Mouse (Mus musculus) midbrain, embryonic 16.5 days (tissue): Measurements from ENCODE around the gene Suclg1. TPM values are rescaled to one million over a fixed set of nuclear protein-coding genes. Genes with fewer than 3 reads are reported as not detected.

Experiments
- ATAC-seq: fragments of 200-750 bp; cut with Nextera tagmentation; 2 replicates; pipeline ENCODE4 v1.8.0; 2017; ENCODE audit warnings: moderate TSS enrichment
- H3K27ac ChIP-seq: fragments of 300-500 bp; sonication (generic); 2 replicates; pipeline ENCODE4 v1.5.1; 2014; ENCODE audit warnings: mild to moderate bottlenecking, low read length, mixed read lengths
- H3K27me3 ChIP-seq: fragments of 300-500 bp; sonication (generic); 2 replicates; pipeline ENCODE4 v1.6.1; 2014; ENCODE audit warnings: low read depth, low read length, mixed read lengths; ENCODE audit not compliant: control insufficient read depth, insufficient read depth
- H3K36me3 ChIP-seq: fragments of 300-500 bp; sonication (generic); 2 replicates; pipeline ENCODE4 v1.6.1; 2014; ENCODE audit warnings: mild to moderate bottlenecking, low read length, moderate library complexity, mixed read lengths; ENCODE audit not compliant: control insufficient read depth, insufficient read depth
- H3K4me1 ChIP-seq: fragments of 300-500 bp; sonication (generic); 2 replicates; pipeline ENCODE4 v1.6.1; 2014; ENCODE audit warnings: mild to moderate bottlenecking, low read length, mixed read lengths; ENCODE audit not compliant: control insufficient read depth, insufficient read depth
- H3K4me2 ChIP-seq: fragments of 300-500 bp; sonication (generic); 2 replicates; pipeline ENCODE4 v1.6.1; 2014; ENCODE audit warnings: mild to moderate bottlenecking, low read length, mixed read lengths
- H3K4me3 ChIP-seq: fragments of 300-500 bp; sonication (generic); 2 replicates; pipeline ENCODE4 v1.5.1; 2014; ENCODE audit warnings: low read depth, mild to moderate bottlenecking, low read length, moderate library complexity, mixed read lengths
- H3K9ac ChIP-seq: fragments of 300-500 bp; sonication (generic); 2 replicates; pipeline ENCODE4 v1.6.1; 2014; ENCODE audit warnings: low read depth, low read length, mixed read lengths
- H3K9me3 ChIP-seq: fragments of 300-500 bp; sonication (generic); replicated peaks from 2 replicates; pipeline ENCODE4 v1.6.1; 2014; ENCODE audit warnings: mild to moderate bottlenecking, low read length, mixed read lengths; ENCODE audit not compliant: control insufficient read depth, poor library complexity, severe bottlenecking
- WGBS: fragments of 180-500 bp; shearing (Covaris S2); extraction: QIAGEN DNeasy Blood & Tissue Kit; methylation state at CpG from one replicate; pipeline ENCODE4 v1.1.7; 2014; 5-methylcytosine and 5-hydroxymethylcytosine counted together
- polyA plus RNA-seq: library from polyadenylated mRNA; unstranded; fragments of >200 nt; fragmentation: Nextera tagmentation; extraction: Ambion mirVana; gene quantifications from 2 replicates; pipeline ENCODE4 v1.2.1, GENCODE M21; 2015

The Suclg1 gene
- polyA plus RNA-seq, 1 experiment from 2014 or later = 133 TPM

DNA sequence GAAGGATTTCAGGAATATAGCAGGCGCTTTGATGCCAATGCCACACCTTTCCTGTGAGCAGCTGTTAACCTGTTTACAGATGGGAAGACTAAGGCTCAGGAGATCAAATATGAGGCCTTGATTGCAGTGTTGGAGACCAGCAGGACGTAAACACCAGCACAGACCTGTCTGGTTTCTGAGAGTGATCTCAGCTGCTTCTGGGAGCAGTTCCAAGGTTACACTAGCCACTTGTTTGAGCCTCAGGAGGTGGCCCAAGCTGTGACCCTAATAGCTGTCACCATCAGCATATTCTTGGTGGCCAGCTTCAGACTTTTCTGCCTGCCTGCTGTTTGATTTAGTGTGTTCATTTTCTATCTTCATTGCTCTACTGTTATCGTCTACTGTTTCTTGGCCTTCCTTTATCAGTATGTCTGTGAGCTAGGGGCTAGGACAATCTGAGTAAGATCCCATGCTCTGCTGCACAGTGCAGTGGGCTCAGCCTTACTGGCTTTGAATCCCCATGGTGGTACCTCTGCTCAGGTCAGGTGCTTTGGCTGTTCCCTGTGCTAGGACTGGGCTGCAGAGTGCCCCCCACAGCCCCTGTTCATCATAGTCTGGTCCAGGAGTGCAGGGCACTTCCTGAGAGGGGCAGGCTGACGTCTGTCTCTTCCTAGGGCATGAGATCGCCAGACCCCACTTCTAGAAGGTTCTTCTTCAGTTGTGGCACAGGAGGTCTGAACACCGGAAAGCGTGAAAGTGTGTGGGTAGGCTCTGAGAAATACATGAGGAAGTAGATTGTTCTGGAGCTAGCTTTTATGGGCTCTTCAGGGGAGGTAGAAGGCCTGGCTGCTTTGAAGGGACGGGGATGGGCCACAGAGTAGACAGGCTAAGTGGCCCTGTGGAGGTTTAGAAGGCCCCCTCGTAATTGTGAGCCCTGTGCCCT is 6.4 kb downstream of the Suclg1 start:
- ATAC-seq = no peak
- 87% methylated on average over 9 of the region's 9 CpGs for WGBS
- peaks cover 13% of the 10 kb centered on the region for H3K4me1 ChIP-seq
- no peak overlapping the region for H3K9ac ChIP-seq
- peaks cover 15% of the 10 kb centered on the region; the same call in 1 of the 2 replicates for H3K36me3 ChIP-seq
- no peaks in the 10 kb centered on the region for H3K27me3 ChIP-seq
- no peak overlapping the region for H3K4me3 ChIP-seq
- H3K9me3 ChIP-seq = no peaks in the 10 kb centered on the region
- H3K4me2 ChIP-seq = no peak overlapping the region
- no peak overlapping the region for H3K27ac ChIP-seq

DNA sequence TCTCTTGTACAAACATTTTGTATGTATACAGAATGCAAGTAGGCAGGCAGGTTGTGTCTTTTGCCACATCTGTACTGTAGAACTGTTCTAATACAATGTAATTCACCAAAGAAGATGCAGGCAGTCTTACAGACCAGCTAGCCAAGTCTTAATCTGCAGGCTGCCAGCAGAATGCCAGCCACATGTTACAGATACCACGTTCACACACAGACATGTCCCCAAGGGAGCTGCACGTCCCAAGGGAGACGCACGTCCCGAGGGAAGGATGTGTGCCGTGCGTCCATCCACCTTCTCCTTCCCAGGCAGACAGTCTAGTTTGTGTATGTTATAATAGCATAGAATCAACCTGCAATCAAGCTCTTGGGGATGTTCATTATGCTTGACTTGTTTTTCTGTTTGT is 8.9 kb downstream of the Suclg1 start:
- 95% methylated on average over 7 of the region's 7 CpGs for WGBS

DNA sequence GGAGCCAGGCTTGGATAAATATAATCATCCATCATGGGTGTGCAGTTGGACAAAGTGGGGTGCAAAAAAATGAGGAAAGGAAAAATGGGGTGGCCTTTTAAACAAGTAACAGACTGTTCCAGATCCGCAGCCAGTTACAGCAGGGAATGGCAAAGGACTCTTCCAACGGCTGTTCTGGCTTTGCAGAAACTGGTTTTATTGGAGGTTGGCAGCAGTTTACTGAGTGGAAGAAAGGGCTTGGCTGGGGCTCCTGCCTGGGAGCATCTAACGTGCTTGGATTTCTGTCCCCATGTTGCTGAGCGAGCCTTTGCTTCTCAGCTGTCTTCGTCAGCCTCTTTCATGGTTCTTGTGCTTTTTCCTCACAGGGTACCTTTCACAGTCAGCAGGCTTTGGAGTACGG is 11.9 kb downstream of the Suclg1 start:
- H3K27me3 ChIP-seq = no peaks in the 10 kb centered on the region
- H3K4me2 ChIP-seq = no peak overlapping the region
- H3K9me3 ChIP-seq = no peaks in the 10 kb centered on the region
- H3K36me3 ChIP-seq = peaks cover 30% of the 10 kb centered on the region
- no peaks in the 10 kb centered on the region for H3K4me1 ChIP-seq
- H3K9ac ChIP-seq = no peak overlapping the region
- no peak overlapping the region for H3K27ac ChIP-seq
- ATAC-seq = no peak
- no peak overlapping the region for H3K4me3 ChIP-seq
- WGBS = 91% methylated on average over 6 of the region's 6 CpGs

More for the DNA sequence above, 8.9 kb downstream of the Suclg1 start:
- Histone ChIP-seq H3K4me1 (0 out of 2 replicates have a peak, but pooled peaks cover 2% of the 10 kb centered on the region), H3K9ac (no peak overlapping the region), H3K4me2 (no peak overlapping the region), H3K9me3 (no peaks in the 10 kb centered on the region), H3K4me3 (no peak overlapping the region), H3K36me3 (peaks cover 29% of the 10 kb centered on the region), H3K27ac (no peak overlapping the region), H3K27me3 (no peaks in the 10 kb centered on the region)
- ATAC-seq = no peak

DNA sequence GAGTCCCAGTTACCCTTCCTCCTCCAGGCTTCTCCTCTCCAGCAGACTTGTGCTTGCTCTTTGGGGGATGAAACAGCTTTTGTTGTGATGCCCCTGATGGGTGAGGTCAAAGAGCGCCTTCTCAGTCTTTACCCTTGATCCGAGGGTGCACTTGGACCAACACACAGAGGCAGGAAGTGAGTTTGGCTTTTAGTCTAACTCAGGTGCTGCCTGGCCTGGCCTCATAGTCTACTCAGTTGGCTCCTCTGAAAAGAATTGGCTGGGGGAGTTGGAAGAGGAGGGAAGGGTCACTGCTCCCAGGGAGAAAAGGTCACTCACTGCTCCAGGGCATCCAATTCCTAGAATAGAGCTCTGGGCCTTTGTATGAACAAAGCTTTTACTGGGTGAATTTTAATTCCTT is 16.6 kb downstream of the Suclg1 start:
- H3K4me3 ChIP-seq = no peak overlapping the region
- WGBS = 25% methylated on average over 2 of the region's 2 CpGs
- H3K36me3 ChIP-seq = peaks cover 19% of the 10 kb centered on the region

DNA sequence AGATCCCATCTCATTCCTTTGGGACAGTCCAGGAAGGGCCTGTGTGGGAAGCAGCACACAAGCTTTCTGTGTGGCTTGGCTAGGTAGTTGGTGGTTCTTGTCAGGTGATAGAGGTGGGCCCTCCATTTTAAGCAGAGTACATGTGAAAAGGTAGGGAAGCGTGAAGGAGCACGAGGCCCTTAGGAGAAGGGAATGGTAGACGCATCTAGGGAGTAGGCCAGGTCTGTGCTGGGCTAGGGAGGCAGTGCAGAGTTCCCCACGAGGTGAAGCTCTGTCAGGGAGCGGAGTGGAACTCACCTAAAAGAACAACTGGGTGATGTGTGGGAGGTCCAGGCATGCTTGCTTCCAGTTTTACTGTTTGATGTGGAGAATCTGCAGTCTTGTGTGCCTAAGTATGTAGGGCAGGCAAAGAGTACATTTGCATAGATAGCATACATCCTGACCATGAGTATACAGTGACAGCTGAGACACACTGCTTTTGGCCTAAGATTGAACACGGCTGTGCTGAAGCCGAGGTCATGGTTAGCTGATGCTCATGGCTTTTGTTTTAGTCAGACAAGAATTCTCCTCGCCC is 19.6 kb downstream of the Suclg1 start:
- Histone ChIP-seq H3K27ac (no peak overlapping the region), H3K4me1 (no peaks in the 10 kb centered on the region), H3K4me3 (no peak overlapping the region), H3K9ac (no peak overlapping the region), H3K9me3 (no peaks in the 10 kb centered on the region), H3K36me3 (peaks cover 21% of the 10 kb centered on the region), H3K27me3 (no peaks in the 10 kb centered on the region), H3K4me2 (no peak overlapping the region)
- no peak for ATAC-seq
- 96% methylated on average over 8 of the region's 8 CpGs for WGBS

More for the DNA sequence above, 16.6 kb downstream of the Suclg1 start:
- no peak overlapping the region for H3K27ac ChIP-seq
- no peak overlapping the region for H3K4me2 ChIP-seq
- no peak for ATAC-seq
- no peaks in the 10 kb centered on the region for H3K9me3 ChIP-seq
- no peak overlapping the region for H3K9ac ChIP-seq
- no peaks in the 10 kb centered on the region for H3K27me3 ChIP-seq
- no peaks in the 10 kb centered on the region for H3K4me1 ChIP-seq

DNA sequence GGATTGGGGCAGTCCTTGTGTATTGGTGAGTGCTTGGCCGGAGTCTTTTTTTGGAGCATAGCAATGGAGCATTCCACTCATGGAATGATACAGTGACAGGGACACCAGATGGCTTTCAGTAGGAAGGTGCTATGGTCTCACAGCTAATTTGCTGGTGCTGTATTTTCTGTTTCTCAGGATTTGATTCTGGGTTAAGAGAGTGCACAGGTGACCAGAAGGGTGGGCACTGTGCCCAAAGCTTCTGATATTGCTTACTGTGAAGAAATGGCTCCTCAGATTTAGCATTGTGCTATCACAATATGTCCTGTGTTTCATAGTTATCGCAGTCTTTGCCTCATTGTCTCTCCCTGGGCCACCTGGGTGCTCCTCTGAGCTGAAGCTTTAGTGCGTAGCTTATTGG is 21.2 kb downstream of the Suclg1 start:
- Histone ChIP-seq H3K27me3 (no peaks in the 10 kb centered on the region), H3K36me3 (peaks cover 27% of the 10 kb centered on the region), H3K4me2 (no peak overlapping the region), H3K9ac (no peak overlapping the region), H3K27ac (no peak overlapping the region), H3K9me3 (no peaks in the 10 kb centered on the region), H3K4me3 (no peak overlapping the region), H3K4me1 (no peaks in the 10 kb centered on the region)
- 96% methylated on average over 3 of the region's 3 CpGs for WGBS
- no peak for ATAC-seq

DNA sequence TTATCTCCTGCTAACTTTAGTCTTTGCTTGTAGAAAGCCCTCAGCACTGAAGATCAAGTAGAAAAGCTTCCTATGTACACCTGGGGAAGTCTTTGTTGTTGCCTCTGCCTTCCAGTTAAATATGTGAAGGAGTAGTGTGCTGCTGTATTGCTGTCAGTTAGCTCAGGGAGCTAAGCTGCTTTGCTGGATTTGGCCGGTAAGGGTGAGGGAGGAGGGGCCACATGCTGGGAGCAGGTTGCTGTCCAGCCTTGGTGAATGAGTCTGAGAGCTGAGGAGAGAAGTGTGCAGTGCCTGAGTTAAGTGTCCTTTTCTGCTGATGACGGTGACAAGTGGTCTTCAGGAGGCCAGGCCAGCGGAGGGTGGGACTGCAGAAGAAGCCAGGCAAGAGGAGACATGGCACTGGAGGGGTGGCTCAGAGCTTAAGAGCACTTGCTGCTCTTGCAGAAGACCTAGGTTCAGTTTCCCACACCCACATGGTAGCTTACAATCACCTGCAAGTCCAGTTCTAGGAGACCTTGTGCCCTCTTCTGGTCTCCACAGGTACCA is 23.4 kb downstream of the Suclg1 start:
- H3K36me3 ChIP-seq = peaks cover 41% of the 10 kb centered on the region
- H3K27me3 ChIP-seq = no peaks in the 10 kb centered on the region
- no peak overlapping the region for H3K4me2 ChIP-seq
- H3K27ac ChIP-seq = no peak overlapping the region
- no peak overlapping the region for H3K4me3 ChIP-seq
- no peak overlapping the region for H3K9ac ChIP-seq
- ATAC-seq = no peak
- no peaks in the 10 kb centered on the region for H3K9me3 ChIP-seq
- 62% methylated on average over 3 of the region's 3 CpGs for WGBS
- no peaks in the 10 kb centered on the region for H3K4me1 ChIP-seq

DNA sequence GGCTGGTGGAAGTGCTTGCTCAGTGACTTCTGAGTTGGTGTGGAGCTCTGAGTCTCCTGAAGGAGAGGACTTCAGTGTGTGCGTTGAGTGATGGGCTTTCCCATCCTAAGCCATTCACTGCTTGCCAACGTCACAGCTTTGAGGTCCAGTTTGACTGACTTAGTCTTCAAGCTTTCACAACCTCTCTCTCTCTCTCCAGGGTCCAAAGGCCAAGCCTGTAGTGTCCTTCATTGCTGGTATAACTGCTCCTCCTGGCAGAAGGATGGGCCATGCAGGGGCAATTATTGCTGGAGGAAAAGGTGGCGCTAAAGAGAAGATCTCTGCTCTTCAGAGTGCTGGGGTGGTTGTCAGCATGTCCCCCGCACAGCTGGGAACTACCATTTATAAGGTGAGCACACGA is 26.8 kb downstream of the Suclg1 start:
- no peak overlapping the region for H3K27ac ChIP-seq
- no peak for ATAC-seq

DNA sequence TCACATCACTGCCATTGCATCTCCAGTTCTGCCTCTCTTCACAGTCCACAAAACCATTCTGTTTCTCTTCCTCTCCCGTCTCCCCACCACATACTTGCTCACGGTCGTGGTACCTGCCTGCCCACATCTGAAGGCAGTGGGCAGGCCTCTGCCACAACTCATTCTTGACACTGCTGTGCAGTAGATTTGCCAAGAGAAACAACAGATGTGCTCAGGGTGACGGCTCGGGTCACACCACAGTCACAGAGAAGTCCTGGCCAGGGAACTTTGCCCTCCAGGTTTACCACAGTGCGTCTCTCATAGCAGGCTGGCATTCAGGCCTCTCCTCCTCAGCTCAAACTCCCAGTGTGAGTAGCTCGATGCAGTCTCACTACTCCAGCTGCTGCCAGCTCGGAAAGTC is 31.5 kb downstream of the Suclg1 start:
- 84% methylated on average over 8 of the region's 8 CpGs for WGBS
- H3K4me2 ChIP-seq = no peak overlapping the region
- ATAC-seq = no peak
- no peaks in the 10 kb centered on the region for H3K4me1 ChIP-seq
- peaks cover 23% of the 10 kb centered on the region for H3K36me3 ChIP-seq
- no peak overlapping the region for H3K9ac ChIP-seq
- no peak overlapping the region for H3K4me3 ChIP-seq
- no peak overlapping the region for H3K27ac ChIP-seq
- H3K27me3 ChIP-seq = no peaks in the 10 kb centered on the region
- H3K9me3 ChIP-seq = no peaks in the 10 kb centered on the region

More for the DNA sequence above, 26.8 kb downstream of the Suclg1 start:
- H3K9me3 ChIP-seq = no peaks in the 10 kb centered on the region
- no peak overlapping the region for H3K4me2 ChIP-seq
- no peak overlapping the region for H3K9ac ChIP-seq
- H3K36me3 ChIP-seq = peaks cover 49% of the 10 kb centered on the region
- no peaks in the 10 kb centered on the region for H3K4me1 ChIP-seq
- WGBS = 92% methylated on average over 5 of the region's 5 CpGs
- no peaks in the 10 kb centered on the region for H3K27me3 ChIP-seq
- no peak overlapping the region for H3K4me3 ChIP-seq
